Mouse (Mus musculus) heart, postnatal 25 days (tissue): ENCODE results near the gene 1110032A03Rik. TPM values are rescaled to one million over a fixed set of nuclear protein-coding genes. Genes with fewer than 3 reads are reported as not detected.

Experiments
- total RNA-seq, 2 experiments: library from RNA; stranded (reverse); gene quantifications; 2 replicates each; pipeline ENCODE4 v1.2.3; 2021

1110032A03Rik gene
- total RNA-seq, 2 experiments from 2014 or later = 8.9 to 10.3 TPM

Other genes with a start within 250 kb of the 1110032A03Rik start
- 10 to 100 TPM; 29.0 to 29.5 TPM for gene Pts, start 246.8 kb downstream of the 1110032A03Rik start, total RNA-seq
- 1 to 10 TPM; 1.3 to 1.4 TPM for gene Il18, start 220.7 kb downstream of the 1110032A03Rik start, total RNA-seq
- under 1 TPM; 0.31 to 0.36 TPM for gene Bco2, start 220.3 kb downstream of the 1110032A03Rik start, total RNA-seq
- not detected for gene Tex12, start 214.2 kb downstream of the 1110032A03Rik start, total RNA-seq
- gene Sdhd, start 171.7 kb downstream of the 1110032A03Rik start, total RNA-seq = 100 to 1,000 TPM; 709 to 741 TPM
- gene Timm8b, start 171.6 kb downstream of the 1110032A03Rik start, total RNA-seq = 100 to 1,000 TPM; 271 to 273 TPM
- under 1 TPM; 0.39 to 0.52 TPM for gene Pih1d2, start 158.2 kb downstream of the 1110032A03Rik start, total RNA-seq
- gene Nkapd1, start 158.1 kb downstream of the 1110032A03Rik start, total RNA-seq = 10 to 100 TPM; 13.8 to 14.7 TPM
- 100 to 1,000 TPM; 436 to 450 TPM for gene Dlat, start 115.7 kb downstream of the 1110032A03Rik start, total RNA-seq
- gene Dixdc1, start 36.0 kb downstream of the 1110032A03Rik start, total RNA-seq = 1 to 10 TPM; 2.5 to 5.3 TPM
- 1 to 10 TPM; 1.9 to 2.4 TPM for gene 2310030G06Rik, start 29.0 kb downstream of the 1110032A03Rik start, total RNA-seq
- 1,000 to 10,000 TPM; 2,218 to 2,599 TPM for gene Cryab, start 24.2 kb downstream of the 1110032A03Rik start, total RNA-seq
- 100 to 1,000 TPM; 141 to 154 TPM for gene Hspb2, start 23.2 kb downstream of the 1110032A03Rik start, total RNA-seq
- gene Fdxacb1, start 7.3 kb downstream of the 1110032A03Rik start, total RNA-seq = 1 to 10 TPM; 5.1 to 5.2 TPM
- gene Alg9, start 501 bp downstream of the 1110032A03Rik start, total RNA-seq = 10 to 100 TPM in 1 of 2 experiments, 1 to 10 TPM in 1; 9.9 to 11.6 TPM
- 10 to 100 TPM; 10.2 to 10.5 TPM for gene Ppp2r1b, start 69.8 kb upstream of the 1110032A03Rik start, total RNA-seq
- 10 to 100 TPM; 22.1 to 25.3 TPM for gene Sik2, start 233.6 kb upstream of the 1110032A03Rik start, total RNA-seq